Mouse (Mus musculus) hindbrain, embryonic 12.5 days (tissue): Measurements from ENCODE around the gene Mag. TPM values are rescaled to one million over a fixed set of nuclear protein-coding genes. Genes with fewer than 3 reads are reported as not detected.

Experiments used
- ATAC-seq: fragments of 200-750 bp; cut with Nextera tagmentation; 2 replicates; pipeline ENCODE4 v1.8.0; 2017; ENCODE audit warnings: moderate TSS enrichment; ENCODE audit not compliant: low FRiP score
- H3K27ac ChIP-seq: fragments of 300-500 bp; sonication (generic); 2 replicates; pipeline ENCODE4 v1.5.1; 2016; ENCODE audit warnings: mild to moderate bottlenecking
- H3K27me3 ChIP-seq: fragments of 300-500 bp; sonication (generic); 2 replicates; pipeline ENCODE4 v1.6.1; 2016; ENCODE audit warnings: mild to moderate bottlenecking
- H3K36me3 ChIP-seq: fragments of 300-500 bp; sonication (generic); 2 replicates; pipeline ENCODE4 v1.6.1; 2016; ENCODE audit warnings: mild to moderate bottlenecking
- H3K4me1 ChIP-seq: fragments of 300-500 bp; sonication (generic); 2 replicates; pipeline ENCODE4 v1.6.1; 2016
- H3K4me2 ChIP-seq: fragments of 300-500 bp; sonication (generic); replicated peaks from 2 replicates; pipeline ENCODE4 v1.6.1; 2016; ENCODE audit warnings: mild to moderate bottlenecking
- H3K4me3 ChIP-seq: fragments of 300-500 bp; sonication (generic); 2 replicates; pipeline ENCODE4 v1.5.1; 2016; ENCODE audit warnings: mild to moderate bottlenecking
- H3K9ac ChIP-seq: fragments of 300-500 bp; sonication (generic); 2 replicates; pipeline ENCODE4 v1.6.1; 2016; ENCODE audit warnings: mild to moderate bottlenecking, moderate library complexity
- H3K9me3 ChIP-seq: fragments of 300-500 bp; sonication (generic); replicated peaks from 2 replicates; pipeline ENCODE4 v1.6.1; 2016; ENCODE audit warnings: mild to moderate bottlenecking
- WGBS: fragments of 180-500 bp; shearing (Covaris S2); methylation state at CpG from one replicate; pipeline ENCODE4 v1.1.7; 2016; 5-methylcytosine and 5-hydroxymethylcytosine counted together
- polyA plus RNA-seq: library from polyadenylated mRNA; unstranded; fragments of >200 nt; fragmentation: Nextera tagmentation; extraction: Ambion mirVana; gene quantifications from 2 replicates; pipeline ENCODE4 v1.2.1, GENCODE M21; 2016

Gene Mag
- 0.56 and 0.61 TPM in 2 replicates for polyA plus RNA-seq

GRCm38 (mm10) chr7:30914732-30915131 is at the start of gene Mag:
Mag (minus strand) TSS chr7:30914873.
- Histone ChIP-seq H3K9me3 (no peaks in the 10 kb centered on the region), H3K4me3 (no peak within 1 kb of the TSS), H3K9ac (no peak within 1 kb of the TSS), H3K27ac (no peak within 1 kb of the TSS), H3K36me3 (no peaks in the 10 kb centered on the region), H3K27me3 (no peaks in the 10 kb centered on the region), H3K4me1 (no peaks in the 10 kb centered on the region), H3K4me2 (no peak within 1 kb of the TSS)
- 80% methylated on average over 8 of the region's 8 CpGs for WGBS
- ATAC-seq = no peak

- 88% methylated on average over 7 of the region's 7 CpGs for WGBS
- ATAC-seq = no peak
Measured at GRCm38 (mm10) chr7:30964366-30964765, 49.7 kb upstream of the Mag start.

GRCm38 (mm10) chr7:30962862-30963261 is 48.2 kb upstream of the Mag start:
- H3K4me3 ChIP-seq = no peak overlapping the region
- no peak overlapping the region for H3K4me2 ChIP-seq
- H3K27ac ChIP-seq = no peak overlapping the region
- 94% methylated on average over 5 of the region's 5 CpGs for WGBS
- no peak overlapping the region for H3K9ac ChIP-seq
- H3K4me1 ChIP-seq = peaks cover 11% of the 10 kb centered on the region
- no peaks in the 10 kb centered on the region for H3K9me3 ChIP-seq
- no peak for ATAC-seq
- no peaks in the 10 kb centered on the region for H3K27me3 ChIP-seq
- peaks cover 6% of the 10 kb centered on the region; the same call in 1 of the 2 replicates for H3K36me3 ChIP-seq

More at GRCm38 (mm10) chr7:30964366-30964765, 49.7 kb upstream of the Mag start:
- H3K36me3 ChIP-seq = no peaks in the 10 kb centered on the region
- no peak overlapping the region for H3K9ac ChIP-seq
- no peak overlapping the region for H3K4me2 ChIP-seq
- H3K9me3 ChIP-seq = no peaks in the 10 kb centered on the region
- no peak overlapping the region for H3K27ac ChIP-seq
- H3K4me1 ChIP-seq = no peaks in the 10 kb centered on the region
- no peaks in the 10 kb centered on the region for H3K27me3 ChIP-seq
- H3K4me3 ChIP-seq = no peak overlapping the region

- H3K9ac ChIP-seq = no peak overlapping the region
- WGBS = 89% methylated on average over 6 of the region's 6 CpGs
- H3K36me3 ChIP-seq = peaks cover 9% of the 10 kb centered on the region
- ATAC-seq = no peak
- H3K27ac ChIP-seq = no peak overlapping the region
- peaks cover 22% of the 10 kb centered on the region for H3K4me1 ChIP-seq
- H3K27me3 ChIP-seq = no peaks in the 10 kb centered on the region
- no peak overlapping the region for H3K4me2 ChIP-seq
- H3K4me3 ChIP-seq = no peak overlapping the region
- no peaks in the 10 kb centered on the region for H3K9me3 ChIP-seq
Measured at GRCm38 (mm10) chr7:30959786-30960349, 45.2 kb upstream of the Mag start.

- Histone ChIP-seq H3K27ac (no peak overlapping the region), H3K4me2 (0 out of 2 replicates have a peak overlapping the region, but pooled peaks have one; percentile 92), H3K4me3 (no peak overlapping the region), H3K36me3 (peaks cover 18% of the 10 kb centered on the region), H3K27me3 (no peaks in the 10 kb centered on the region), H3K9ac (no peak overlapping the region), H3K4me1 (peaks cover 23% of the 10 kb centered on the region), H3K9me3 (no peaks in the 10 kb centered on the region)
- no peak for ATAC-seq
- WGBS = 97% methylated on average over 9 of the region's 9 CpGs
Measured at GRCm38 (mm10) chr7:30958866-30959487, 44.3 kb upstream of the Mag start.

GRCm38 (mm10) chr7:30958109-30958865 is 43.6 kb upstream of the Mag start:
- Histone ChIP-seq H3K9me3 (no peaks in the 10 kb centered on the region), H3K27ac (no peak overlapping the region), H3K4me3 (peak overlapping the region; percentile 100), H3K4me1 (peaks cover 23% of the 10 kb centered on the region), H3K9ac (peak overlapping the region; percentile 100), H3K36me3 (peaks cover 25% of the 10 kb centered on the region), H3K4me2 (peak overlapping the region; percentile 92), H3K27me3 (no peaks in the 10 kb centered on the region)
- ATAC-seq = no peak
- WGBS = 71% methylated on average over 28 of the region's 28 CpGs

- peaks cover 34% of the 10 kb centered on the region for H3K36me3 ChIP-seq
- H3K4me1 ChIP-seq = peaks cover 23% of the 10 kb centered on the region
- peak overlapping the region; percentile 100 for H3K4me3 ChIP-seq
- peak overlapping the region; percentile 92 for H3K4me2 ChIP-seq
- ATAC-seq = peak; percentile 62
- no peaks in the 10 kb centered on the region for H3K27me3 ChIP-seq
- peak overlapping the region; percentile 99 for H3K27ac ChIP-seq
- H3K9me3 ChIP-seq = no peaks in the 10 kb centered on the region
- peak overlapping the region; percentile 100 for H3K9ac ChIP-seq
- under 1% methylated on average over 43 of the region's 43 CpGs for WGBS
Measured at GRCm38 (mm10) chr7:30957367-30957783, 42.7 kb upstream of the Mag start.

GRCm38 (mm10) chr7:30956756-30957366 is 42.2 kb upstream of the Mag start, which contains the start of gene Usf2:
Usf2 (minus strand) TSS chr7:30956803.
- Histone ChIP-seq H3K4me1 (peaks cover 25% of the 10 kb centered on the region), H3K27ac (peak within 1 kb of the TSS; percentile 99), H3K4me3 (peak within 1 kb of the TSS; percentile 100), H3K9me3 (no peaks in the 10 kb centered on the region), H3K9ac (peak within 1 kb of the TSS; percentile 100), H3K36me3 (peaks cover 39% of the 10 kb centered on the region), H3K27me3 (no peaks in the 10 kb centered on the region), H3K4me2 (peak within 1 kb of the TSS; percentile 92)
- WGBS = 0% methylated on average over 22 of the region's 82 CpGs
- ATAC-seq = peak; percentile 39

GRCm38 (mm10) chr7:30956357-30956751 is 41.7 kb upstream of the Mag start:
- peak overlapping the region; percentile 92 for H3K4me2 ChIP-seq
- WGBS = under 1% methylated on average over 29 of the region's 49 CpGs
- no peaks in the 10 kb centered on the region for H3K9me3 ChIP-seq
- peaks cover 27% of the 10 kb centered on the region for H3K4me1 ChIP-seq
- peak overlapping the region; percentile 100 for H3K9ac ChIP-seq
- H3K27me3 ChIP-seq = no peaks in the 10 kb centered on the region
- peaks cover 43% of the 10 kb centered on the region for H3K36me3 ChIP-seq
- peak; percentile 41 for ATAC-seq
- peak overlapping the region; percentile 99 for H3K27ac ChIP-seq
- H3K4me3 ChIP-seq = peak overlapping the region; percentile 100

GRCm38 (mm10) chr7:30955584-30956356 is 41.1 kb upstream of the Mag start:
- peak overlapping the region; percentile 99 for H3K27ac ChIP-seq
- peak overlapping the region; percentile 100 for H3K4me3 ChIP-seq
- H3K4me2 ChIP-seq = peak overlapping the region; percentile 92
- under 1% methylated on average over 50 of the region's 64 CpGs for WGBS
- H3K36me3 ChIP-seq = peaks cover 48% of the 10 kb centered on the region
- H3K9ac ChIP-seq = peak overlapping the region; percentile 100
- peak; percentile 64 for ATAC-seq
- peaks cover 27% of the 10 kb centered on the region for H3K4me1 ChIP-seq
- no peaks in the 10 kb centered on the region for H3K27me3 ChIP-seq
- no peaks in the 10 kb centered on the region for H3K9me3 ChIP-seq

GRCm38 (mm10) chr7:30954971-30955520 is 40.4 kb upstream of the Mag start:
- H3K27me3 ChIP-seq = no peaks in the 10 kb centered on the region
- no peaks in the 10 kb centered on the region for H3K9me3 ChIP-seq
- WGBS = 90% methylated on average over 12 of the region's 12 CpGs
- peaks cover 55% of the 10 kb centered on the region for H3K36me3 ChIP-seq
- peak overlapping the region; percentile 100 for H3K4me3 ChIP-seq
- H3K4me2 ChIP-seq = peak overlapping the region; percentile 92
- H3K4me1 ChIP-seq = peaks cover 27% of the 10 kb centered on the region
- peak overlapping the region; percentile 100; the same call in 1 of the 2 replicates for H3K9ac ChIP-seq
- H3K27ac ChIP-seq = no peak overlapping the region
- ATAC-seq = no peak
